Mouse (Mus musculus) forebrain, postnatal 0 days (tissue): Measurements from ENCODE around the gene Cmas. TPM values are rescaled to one million over a fixed set of nuclear protein-coding genes. Genes with fewer than 3 reads are reported as not detected.

Experiments
- ATAC-seq: fragments of 200-750 bp; cut with Nextera tagmentation; 2 replicates; pipeline ENCODE4 v1.8.0; 2017; ENCODE audit warnings: mild to moderate bottlenecking, moderate library complexity
- DNase-seq: peaks from one replicate; pipeline ENCODE4 v3.0.0-alpha.2; 2015
- H3K27ac ChIP-seq: fragments of 300-500 bp; sonication (generic); 2 replicates; pipeline ENCODE4 v1.5.1; 2014; ENCODE audit warnings: low read depth, mild to moderate bottlenecking, antibody characterized with exemption, low read length, moderate library complexity, mixed read lengths
- H3K27me3 ChIP-seq: fragments of 300-500 bp; sonication (generic); 2 replicates; pipeline ENCODE4 v1.6.1; 2014; ENCODE audit warnings: mild to moderate bottlenecking, low read length, mixed read lengths; ENCODE audit not compliant: insufficient read depth
- H3K36me3 ChIP-seq: fragments of 300-500 bp; sonication (generic); 2 replicates; pipeline ENCODE4 v1.6.1; 2014; ENCODE audit warnings: mild to moderate bottlenecking, moderate library complexity; ENCODE audit not compliant: insufficient read depth
- H3K4me1 ChIP-seq: fragments of 300-500 bp; sonication (generic); 2 replicates; pipeline ENCODE4 v1.6.1; 2014; ENCODE audit warnings: antibody characterized with exemption; ENCODE audit not compliant: insufficient read depth
- H3K4me2 ChIP-seq: fragments of 300-500 bp; sonication (generic); 2 replicates; pipeline ENCODE4 v1.6.1; 2014; ENCODE audit warnings: low read depth, mild to moderate bottlenecking, moderate library complexity
- H3K4me3 ChIP-seq: fragments of 300-500 bp; sonication (generic); 2 replicates; pipeline ENCODE4 v1.5.1; 2014; ENCODE audit warnings: low read depth, low read length, mixed read lengths
- H3K9ac ChIP-seq: fragments of 300-500 bp; sonication (generic); 2 replicates; pipeline ENCODE4 v1.6.1; 2014; ENCODE audit warnings: mild to moderate bottlenecking
- H3K9me3 ChIP-seq: fragments of 300-500 bp; sonication (generic); 2 replicates; pipeline ENCODE4 v1.6.1; 2016; ENCODE audit warnings: low read length
- CTCF ChIP-seq: sonication (generic); IDR thresholded peaks from 2 replicates; pipeline ENCODE4 v1.5.1; 2016; ENCODE audit warnings: antibody characterized with exemption, control low read depth, low read depth
- WGBS: fragments of 180-500 bp; shearing (Covaris S2); extraction: QIAGEN DNeasy Blood & Tissue Kit; methylation state at CpG from one replicate; pipeline ENCODE4 v1.1.7; 2014; 5-methylcytosine and 5-hydroxymethylcytosine counted together
- polyA plus RNA-seq: library from polyadenylated mRNA; unstranded; fragments of >200 nt; fragmentation: Nextera tagmentation; extraction: Ambion mirVana; gene quantifications from 2 replicates; pipeline ENCODE4 v1.2.1, GENCODE M21; 2015
- total RNA-seq: library from RNA; depleted of rRNA; stranded (reverse); fragments of >200 nt; gene quantifications from 2 replicates; pipeline ENCODE4 v1.2.3, GENCODE M21; 2014

Cmas gene
- total and polyA plus RNA-seq, 2 experiments from 2014 or later: 132 to 178 TPM

GRCm38 (mm10) chr6:142780574-142781033 lies 24.1 kb downstream of the Cmas start:
- no peak for DNase-seq
- Histone ChIP-seq H3K4me2 (no peak overlapping the region), H3K36me3 (no peaks in the 10 kb centered on the region; the same call in 1 of the 2 replicates), H3K4me1 (no peaks in the 10 kb centered on the region; the same call in 1 of the 2 replicates), H3K9me3 (no peaks in the 10 kb centered on the region), H3K9ac (no peak overlapping the region), H3K27ac (no peak overlapping the region), H3K27me3 (no peaks in the 10 kb centered on the region), H3K4me3 (no peak overlapping the region)
- no peak for TF ChIP-seq CTCF
- WGBS: 21% methylated on average over 4 of the region's 4 CpGs
- ATAC-seq: peak; percentile 6; the same call in 1 of the 2 replicates

GRCm38 (mm10) chr6:142781286-142781685 lies 24.8 kb downstream of the Cmas start:
- 14% methylated on average over 7 of the region's 7 CpGs for WGBS
- Histone ChIP-seq H3K36me3 (no peaks in the 10 kb centered on the region; the same call in 1 of the 2 replicates), H3K4me1 (no peaks in the 10 kb centered on the region; the same call in 1 of the 2 replicates), H3K27me3 (no peaks in the 10 kb centered on the region), H3K9ac (no peak overlapping the region), H3K27ac (no peak overlapping the region), H3K4me2 (no peak overlapping the region), H3K9me3 (no peaks in the 10 kb centered on the region), H3K4me3 (no peak overlapping the region)
- TF ChIP-seq CTCF: no peak
- ATAC-seq (peak; percentile 21; the same call in 1 of the 2 replicates), DNase-seq (no peak)

GRCm38 (mm10) chr6:142785343-142785742 lies 28.9 kb downstream of the Cmas start:
- ATAC-seq: no peak
- peak; percentile 55 for TF ChIP-seq CTCF
- no peak overlapping the region for H3K4me2 ChIP-seq
- DNase-seq: no peak
- WGBS: 39% methylated on average over 4 of the region's 4 CpGs
- H3K27me3 ChIP-seq: no peaks in the 10 kb centered on the region
- no peak overlapping the region for H3K27ac ChIP-seq
- no peaks in the 10 kb centered on the region for H3K36me3 ChIP-seq
- H3K4me1 ChIP-seq: no peaks in the 10 kb centered on the region; the same call in 1 of the 2 replicates
- H3K9ac ChIP-seq: no peak overlapping the region
- no peak overlapping the region for H3K4me3 ChIP-seq
- H3K9me3 ChIP-seq: no peaks in the 10 kb centered on the region

DNA sequence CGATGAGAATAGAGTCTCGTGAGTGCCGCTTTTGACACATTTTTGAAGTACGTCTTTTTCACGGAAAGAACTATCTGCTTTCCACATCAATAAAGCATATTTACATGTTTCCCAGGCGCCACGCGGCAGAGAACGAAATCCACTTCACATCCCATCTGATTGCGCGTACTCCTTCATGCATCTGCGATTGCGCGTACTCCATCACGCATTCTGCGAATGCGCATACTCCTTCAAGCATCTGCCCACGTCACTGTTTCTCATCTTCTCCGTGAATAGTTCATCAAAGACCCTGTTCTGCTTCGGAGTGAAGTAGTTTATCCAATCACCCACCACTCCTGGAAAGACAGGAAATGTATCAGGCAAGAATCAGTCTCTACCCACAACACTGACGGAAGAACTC lies 29.6 kb downstream of the Cmas start:
- Histone ChIP-seq H3K4me1 (no peaks in the 10 kb centered on the region), H3K27ac (no peak overlapping the region), H3K9me3 (no peaks in the 10 kb centered on the region), H3K4me3 (no peak overlapping the region), H3K9ac (no peak overlapping the region), H3K36me3 (no peaks in the 10 kb centered on the region), H3K4me2 (no peak overlapping the region), H3K27me3 (no peaks in the 10 kb centered on the region)
- no peak for TF ChIP-seq CTCF
- DNase-seq (no peak), ATAC-seq (0 out of 2 replicates have a peak, but pooled peaks have one; percentile 6)
- 89% methylated on average over 21 of the region's 21 CpGs for WGBS

DNA sequence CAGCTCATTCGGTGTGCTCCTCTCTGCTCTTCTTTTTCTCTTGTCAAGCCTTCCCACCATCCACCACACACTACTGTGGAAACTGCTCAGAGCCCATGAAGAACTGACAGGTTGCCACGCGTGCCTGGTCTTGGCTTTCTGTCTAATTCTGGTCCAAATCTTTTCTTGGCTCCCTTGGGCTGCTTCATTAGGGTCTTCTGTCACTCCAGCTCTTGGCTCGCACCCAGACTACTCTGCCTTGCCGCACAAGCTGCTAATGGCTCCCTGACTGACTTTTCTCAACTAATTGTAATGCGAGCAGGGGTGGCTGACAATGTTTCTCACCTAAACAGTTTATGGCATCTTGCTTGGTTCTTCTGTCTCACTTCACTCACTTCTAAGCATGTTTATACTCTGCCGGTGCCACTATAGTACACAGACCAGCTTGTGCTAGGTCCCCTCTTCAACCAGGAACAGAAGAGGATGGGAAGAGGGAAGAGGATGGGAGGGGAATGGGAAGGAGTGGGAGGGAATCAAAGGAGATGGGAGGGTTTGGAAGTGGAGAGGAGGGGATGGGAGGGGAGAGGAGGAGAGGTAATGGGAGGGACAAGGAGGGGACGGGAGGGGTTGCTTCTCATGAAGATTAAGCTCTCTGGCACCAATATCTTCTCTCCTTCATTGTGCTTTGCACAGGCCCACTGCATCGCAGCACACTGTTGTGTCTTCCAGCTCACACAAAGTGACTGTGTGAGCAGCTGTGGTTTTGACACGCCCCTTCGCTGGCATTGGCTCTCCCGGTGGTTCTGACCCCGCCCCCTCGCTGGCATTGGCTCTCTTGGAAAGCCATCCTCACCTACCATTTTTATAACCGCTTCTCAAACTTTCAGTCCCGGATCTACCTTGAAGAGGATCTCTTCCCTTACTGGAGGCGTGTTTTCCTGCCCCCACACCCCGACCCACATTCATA lies 31.8 kb downstream of the Cmas start:
- no peak overlapping the region for H3K4me2 ChIP-seq
- DNase-seq (peak; percentile 81), ATAC-seq (peak; percentile 81)
- WGBS: 45% methylated on average over 18 of the region's 18 CpGs
- H3K4me1 ChIP-seq: 0 out of 2 replicates have a peak, but pooled peaks cover 3% of the 10 kb centered on the region
- no peak overlapping the region for H3K9ac ChIP-seq
- H3K9me3 ChIP-seq: no peaks in the 10 kb centered on the region
- no peak overlapping the region for H3K27ac ChIP-seq
- no peak overlapping the region for H3K4me3 ChIP-seq
- no peak for TF ChIP-seq CTCF
- H3K27me3 ChIP-seq: no peaks in the 10 kb centered on the region
- no peaks in the 10 kb centered on the region for H3K36me3 ChIP-seq

GRCm38 (mm10) chr6:142789736-142790135 lies 33.2 kb downstream of the Cmas start:
- H3K9ac ChIP-seq: no peak overlapping the region
- H3K27me3 ChIP-seq: no peaks in the 10 kb centered on the region
- no peak for TF ChIP-seq CTCF
- ATAC-seq (no peak), DNase-seq (no peak)
- no peaks in the 10 kb centered on the region for H3K36me3 ChIP-seq
- no peak overlapping the region for H3K27ac ChIP-seq
- no peak overlapping the region for H3K4me3 ChIP-seq
- 0 out of 2 replicates have a peak, but pooled peaks cover 9% of the 10 kb centered on the region for H3K4me1 ChIP-seq
- 78% methylated on average over 10 of the region's 10 CpGs for WGBS
- no peaks in the 10 kb centered on the region for H3K9me3 ChIP-seq
- H3K4me2 ChIP-seq: no peak overlapping the region
